Mouse (Mus musculus) stomach, postnatal 0 days (tissue): ENCODE data around the gene Arfgef2. TPM values are rescaled to one million over a fixed set of nuclear protein-coding genes. Genes with fewer than 3 reads are reported as not detected.

Experiments used
- ATAC-seq: fragments of 200-750 bp; cut with Nextera tagmentation; 2 replicates; pipeline ENCODE4 v1.8.0; 2017; ENCODE audit not compliant: low FRiP score, low TSS enrichment
- DNase-seq: peaks from one replicate; pipeline ENCODE4 v3.0.0-alpha.2; 2016; ENCODE audit warnings: low spot score
- H3K27ac ChIP-seq: fragments of 300-500 bp; sonication (generic); replicated peaks from 2 replicates; pipeline ENCODE4 v1.5.1; 2014; ENCODE audit warnings: mild to moderate bottlenecking, control low read depth
- H3K27me3 ChIP-seq: fragments of 300-500 bp; sonication (generic); 2 replicates; pipeline ENCODE4 v1.6.1; 2014; ENCODE audit warnings: low read length; ENCODE audit not compliant: control insufficient read depth, insufficient read depth
- H3K36me3 ChIP-seq: fragments of 300-500 bp; sonication (generic); 2 replicates; pipeline ENCODE4 v1.6.1; 2014; ENCODE audit warnings: low read length, mixed read lengths; ENCODE audit not compliant: control insufficient read depth, insufficient read depth
- H3K4me1 ChIP-seq: fragments of 300-500 bp; sonication (generic); replicated peaks from 2 replicates; pipeline ENCODE4 v1.6.1; 2014; ENCODE audit warnings: antibody characterized with exemption; ENCODE audit not compliant: control insufficient read depth, insufficient read depth
- H3K4me2 ChIP-seq: fragments of 300-500 bp; sonication (generic); replicated peaks from 2 replicates; pipeline ENCODE4 v1.6.1; 2014; ENCODE audit warnings: low read depth, mild to moderate bottlenecking, control low read depth, moderate library complexity
- H3K4me3 ChIP-seq: fragments of 300-500 bp; sonication (generic); 2 replicates; pipeline ENCODE4 v1.5.1; 2014; ENCODE audit warnings: low read depth, low read length, control low read depth
- H3K9ac ChIP-seq: fragments of 300-500 bp; sonication (generic); 2 replicates; pipeline ENCODE4 v1.6.1; 2014; ENCODE audit warnings: mild to moderate bottlenecking, low read length, control low read depth, mixed read lengths
- H3K9me3 ChIP-seq: fragments of 300-500 bp; sonication (generic); 2 replicates; pipeline ENCODE4 v1.6.1; 2016; ENCODE audit warnings: low read length; ENCODE audit not compliant: control insufficient read depth
- CTCF ChIP-seq: IDR thresholded peaks from 2 replicates; pipeline ENCODE4 v1.5.1; 2016; ENCODE audit warnings: antibody characterized with exemption, low read depth, mild to moderate bottlenecking, moderate library complexity
- EP300 ChIP-seq: optimal IDR thresholded peaks from 2 replicates; pipeline ENCODE3; 2016; ENCODE audit warnings: antibody characterized with exemption
- WGBS: fragments of 180-500 bp; shearing (Covaris S2); extraction: QIAGEN DNeasy Blood & Tissue Kit; methylation state at CpG from one replicate; pipeline ENCODE4 v1.1.7; 2014; 5-methylcytosine and 5-hydroxymethylcytosine counted together
- polyA plus RNA-seq: library from polyadenylated mRNA; unstranded; fragments of >200 nt; fragmentation: Nextera tagmentation; extraction: Ambion mirVana; gene quantifications from 2 replicates; pipeline ENCODE4 v1.2.1, GENCODE M21; 2015

Gene Arfgef2
- polyA plus RNA-seq, 1 experiment from 2014 or later: 3.1 TPM

DNA sequence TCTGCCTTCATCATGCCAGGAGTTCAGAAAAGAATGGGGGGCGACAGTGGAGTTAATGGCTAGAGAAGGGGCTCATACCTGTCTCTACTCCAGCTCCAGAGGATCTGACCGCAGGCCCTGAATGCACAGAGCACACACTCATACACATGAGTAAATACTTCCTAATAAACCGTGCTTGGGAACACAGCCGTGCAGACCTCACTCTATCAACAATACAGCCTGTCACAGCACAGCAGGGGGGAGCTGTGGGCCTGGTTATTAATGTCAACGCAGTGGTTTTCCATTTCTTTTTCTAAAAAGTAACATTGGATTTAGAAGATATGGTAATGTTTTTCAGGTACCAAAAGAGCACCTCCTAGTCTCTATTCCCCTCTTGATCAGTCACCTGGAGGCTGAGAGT lies 129.0 kb downstream of the Arfgef2 start:
- H3K9me3 ChIP-seq: no peaks in the 10 kb centered on the region
- peaks cover 26% of the 10 kb centered on the region for H3K36me3 ChIP-seq
- H3K27ac ChIP-seq: no peak overlapping the region
- H3K9ac ChIP-seq: no peak overlapping the region
- H3K4me2 ChIP-seq: no peak overlapping the region
- ATAC-seq (no peak), DNase-seq (no peak)
- no peak overlapping the region for H3K4me3 ChIP-seq
- H3K27me3 ChIP-seq: no peaks in the 10 kb centered on the region
- no peak for TF ChIP-seq EP300
- no peak for TF ChIP-seq CTCF
- WGBS: 79% methylated on average over 5 of the region's 5 CpGs
- no peaks in the 10 kb centered on the region for H3K4me1 ChIP-seq

DNA sequence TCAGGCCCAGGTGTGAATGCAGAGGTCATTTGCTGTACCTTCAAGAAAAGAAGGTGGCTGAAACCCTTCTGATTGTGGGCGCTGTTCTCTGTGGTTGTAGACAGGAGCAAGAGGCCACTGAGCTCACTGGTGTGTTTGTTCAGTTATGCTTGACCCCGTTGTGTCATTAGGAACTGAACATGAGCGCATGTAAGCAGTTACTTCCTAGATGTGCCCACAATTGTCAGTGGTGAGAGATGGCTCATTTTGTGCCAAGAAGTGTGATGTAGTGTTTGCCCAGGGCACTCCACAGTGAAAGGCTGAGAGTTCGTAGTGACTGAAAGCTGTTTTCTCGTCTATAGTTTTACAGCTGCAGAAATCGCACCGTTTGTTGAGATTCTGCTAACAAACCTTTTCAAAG lies 130.2 kb downstream of the Arfgef2 start:
- TF ChIP-seq EP300 (no peak), CTCF (no peak)
- no peaks in the 10 kb centered on the region for H3K27me3 ChIP-seq
- no peak overlapping the region for H3K4me2 ChIP-seq
- peaks cover 21% of the 10 kb centered on the region for H3K36me3 ChIP-seq
- H3K9ac ChIP-seq: no peak overlapping the region
- DNase-seq (no peak), ATAC-seq (no peak)
- no peaks in the 10 kb centered on the region for H3K4me1 ChIP-seq
- H3K4me3 ChIP-seq: no peak overlapping the region
- no peak overlapping the region for H3K27ac ChIP-seq
- 87% methylated on average over 7 of the region's 7 CpGs for WGBS
- no peaks in the 10 kb centered on the region for H3K9me3 ChIP-seq

DNA sequence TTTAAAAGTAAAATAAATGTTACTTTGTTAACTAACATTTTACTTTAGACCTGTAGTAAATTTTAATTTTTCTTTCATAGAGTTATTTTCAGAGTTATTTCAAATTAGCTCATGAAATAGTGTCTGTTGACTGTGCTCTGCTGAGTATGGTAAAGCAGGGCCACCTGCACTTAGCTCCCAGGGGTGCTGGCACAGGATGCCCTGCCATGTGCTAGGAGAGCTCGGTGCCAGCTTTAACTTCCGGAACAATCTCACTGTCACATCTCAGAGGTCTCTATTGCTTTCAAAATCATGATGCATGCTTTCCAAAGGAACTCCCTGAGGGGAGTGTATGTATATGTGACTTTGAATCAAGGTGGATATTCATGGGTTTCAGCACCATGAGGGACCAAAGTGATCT lies 130.8 kb downstream of the Arfgef2 start:
- Histone ChIP-seq H3K27ac (no peak overlapping the region), H3K27me3 (no peaks in the 10 kb centered on the region), H3K9ac (no peak overlapping the region), H3K4me3 (no peak overlapping the region), H3K36me3 (peaks cover 21% of the 10 kb centered on the region), H3K9me3 (no peaks in the 10 kb centered on the region), H3K4me1 (no peaks in the 10 kb centered on the region), H3K4me2 (no peak overlapping the region)
- TF ChIP-seq EP300 (no peak), CTCF (no peak)
- WGBS: 75% methylated on average over 2 of the region's 2 CpGs
- DNase-seq (no peak), ATAC-seq (no peak)

DNA sequence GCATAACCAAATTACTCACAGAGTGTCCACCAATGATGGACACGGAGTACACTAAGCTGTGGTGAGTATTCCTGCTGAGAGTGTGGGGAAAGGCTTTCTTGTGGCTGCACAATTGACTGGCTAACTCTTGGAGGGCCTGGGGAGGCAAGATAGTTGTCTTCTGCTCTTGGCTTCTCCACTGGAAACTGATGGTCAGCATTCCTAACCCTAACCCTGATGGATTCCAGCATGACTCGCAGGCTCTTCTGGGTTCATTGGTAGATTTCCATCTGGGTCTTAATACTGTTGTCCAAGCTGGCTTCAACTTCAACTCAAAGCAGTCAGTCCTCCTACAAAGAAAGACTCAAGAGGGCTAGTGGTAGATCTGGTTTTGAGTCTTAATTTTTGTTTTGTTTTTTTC lies 137.8 kb downstream of the Arfgef2 start:
- Histone ChIP-seq H3K4me1 (no peaks in the 10 kb centered on the region), H3K9me3 (no peaks in the 10 kb centered on the region), H3K4me3 (no peak overlapping the region), H3K27ac (no peak overlapping the region), H3K27me3 (no peaks in the 10 kb centered on the region), H3K9ac (no peak overlapping the region), H3K4me2 (no peak overlapping the region), H3K36me3 (peaks cover 29% of the 10 kb centered on the region)
- no peak for DNase-seq
- TF ChIP-seq EP300: no peak
- TF ChIP-seq CTCF: no peak
- ATAC-seq: no peak
- WGBS: 70% methylated on average over 2 of the region's 2 CpGs

DNA sequence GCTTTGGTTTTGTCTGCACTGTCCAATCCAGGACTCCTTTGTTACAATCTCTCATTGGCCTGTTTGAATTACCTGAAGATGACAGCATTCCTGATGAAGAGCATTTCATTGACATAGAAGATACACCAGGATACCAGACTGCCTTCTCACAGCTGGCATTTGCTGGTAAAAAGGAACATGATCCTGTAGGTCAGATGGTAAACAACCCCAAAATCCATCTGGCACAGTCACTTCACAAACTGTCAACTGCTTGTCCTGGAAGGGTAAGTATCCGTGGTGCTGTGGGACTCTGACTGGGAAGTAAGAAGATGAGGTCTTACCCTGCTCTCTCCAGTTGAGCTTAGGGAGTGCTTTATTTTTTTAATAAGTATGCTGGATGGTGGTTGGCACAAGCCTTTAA lies 139.0 kb downstream of the Arfgef2 start:
- ATAC-seq (no peak), DNase-seq (no peak)
- TF ChIP-seq EP300 (no peak), CTCF (no peak)
- Histone ChIP-seq H3K9ac (no peak overlapping the region), H3K27ac (no peak overlapping the region), H3K4me2 (no peak overlapping the region), H3K4me3 (no peak overlapping the region), H3K27me3 (no peaks in the 10 kb centered on the region), H3K4me1 (no peaks in the 10 kb centered on the region), H3K36me3 (peaks cover 35% of the 10 kb centered on the region), H3K9me3 (no peaks in the 10 kb centered on the region)
- 63% methylated on average over 1 of the region's 1 CpGs for WGBS

DNA sequence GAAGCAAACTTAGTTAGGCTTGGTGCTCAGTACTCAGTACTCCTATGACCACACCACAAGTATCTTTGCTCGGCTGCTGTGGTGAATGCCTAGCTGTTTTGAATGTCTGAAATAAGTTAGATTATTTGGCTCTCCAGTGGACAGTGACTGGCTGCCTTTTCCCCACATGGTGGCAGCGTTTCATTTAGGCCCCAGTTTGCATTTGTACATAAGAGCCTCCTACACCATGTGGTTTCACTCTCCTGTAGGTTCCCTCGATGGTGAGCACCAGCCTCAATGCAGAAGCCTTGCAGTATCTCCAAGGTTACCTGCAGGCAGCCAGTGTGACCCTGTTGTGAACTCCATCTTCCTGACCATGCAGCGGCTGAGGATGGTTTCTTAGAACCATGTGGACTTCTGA lies 140.1 kb downstream of the Arfgef2 start:
- no peak overlapping the region for H3K4me3 ChIP-seq
- H3K9me3 ChIP-seq: no peaks in the 10 kb centered on the region
- 39% methylated on average over 4 of the region's 4 CpGs for WGBS
- DNase-seq (no peak), ATAC-seq (peak; percentile 40)
- TF ChIP-seq EP300: no peak
- TF ChIP-seq CTCF: peak; percentile 70
- H3K27ac ChIP-seq: no peak overlapping the region
- H3K27me3 ChIP-seq: no peaks in the 10 kb centered on the region
- no peak overlapping the region for H3K9ac ChIP-seq
- H3K4me1 ChIP-seq: no peaks in the 10 kb centered on the region
- H3K36me3 ChIP-seq: peaks cover 39% of the 10 kb centered on the region
- no peak overlapping the region for H3K4me2 ChIP-seq

Other genes with a start within 250 kb of the Arfgef2 start
- 12.0 and 12.8 TPM in 2 replicates for gene Prex1, start 91.8 kb upstream of the Arfgef2 start, polyA plus RNA-seq
- gene Trp53rkb, start 13.1 kb upstream of the Arfgef2 start, polyA plus RNA-seq: 3.8 and 4.8 TPM in 2 replicates
- 29.1 and 29.3 TPM in 2 replicates for gene Cse1l, start 100.5 kb downstream of the Arfgef2 start, polyA plus RNA-seq
- 34.9 and 35.0 TPM in 2 replicates for gene Stau1, start 190.7 kb downstream of the Arfgef2 start, polyA plus RNA-seq
- gene Ddx27, start 209.6 kb downstream of the Arfgef2 start, polyA plus RNA-seq: 21.8 and 22.0 TPM in 2 replicates